Mouse (Mus musculus): ENCODE results near the gene Tnk1.

- no peak for TF ChIP-seq GATA1 (IDR thresholded peaks at IDR 0.05; ENCODE audit: low read length)
- TF ChIP-seq TAL1 (IDR thresholded peaks at IDR 0.05; ENCODE audit: low read length), result no peak
These were observed 25.1 kb upstream of the Tnk1 start for GRCm38 (mm10) chr11:69883527-69884151.

Data from erythroblast, embryonic 14.5 days (primary cell).